Mouse (Mus musculus) embryo, embryonic 10.5 days (tissue): ENCODE data around the gene Zfp454.

Experiments used
- DNase-seq: peaks from one replicate; pipeline ENCODE4 v3.0.0-alpha.2; 2015; ENCODE audit warnings: low spot score

The Zfp454 gene

DNA sequence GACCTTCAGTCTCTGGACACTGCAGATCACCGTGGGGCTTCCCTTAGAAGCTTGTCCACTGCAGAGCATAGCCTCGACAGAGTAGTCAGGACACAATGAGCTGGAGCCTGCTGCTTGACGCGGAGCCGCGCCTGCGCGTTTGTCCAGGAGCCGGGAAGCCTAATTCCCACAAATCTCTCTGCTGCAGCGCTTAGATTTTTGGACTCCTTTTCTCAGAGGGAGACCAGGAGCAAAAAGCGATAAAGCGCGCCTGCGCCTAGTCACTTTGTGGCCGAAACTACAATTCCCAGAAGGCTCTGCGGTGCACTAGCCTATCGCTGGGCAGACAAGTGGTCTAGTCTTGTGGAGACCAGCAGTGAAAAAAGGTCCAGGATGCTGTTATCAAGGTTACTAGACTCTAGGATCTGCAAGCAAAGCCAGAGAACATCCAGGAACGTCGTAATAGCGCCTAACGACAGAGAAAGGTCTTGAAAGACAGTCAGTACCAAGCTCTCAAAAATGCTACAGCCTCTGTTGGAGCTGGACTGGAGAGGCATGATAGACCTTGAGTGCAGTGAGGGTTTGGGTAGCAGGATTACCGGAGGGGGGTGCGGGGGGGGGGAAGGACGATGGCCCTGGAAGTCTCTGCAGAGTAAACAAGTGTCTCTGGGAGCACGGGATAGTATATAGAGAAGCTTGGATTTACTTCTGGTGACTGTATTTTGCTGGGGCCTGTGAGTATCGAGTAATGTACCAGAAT is at the start of gene Zfp454:
TSS of gene Zfp454 (minus strand) at position 262 of the 739 bp plus-strand sequence.
- peak; percentile 98 for DNase-seq

DNA sequence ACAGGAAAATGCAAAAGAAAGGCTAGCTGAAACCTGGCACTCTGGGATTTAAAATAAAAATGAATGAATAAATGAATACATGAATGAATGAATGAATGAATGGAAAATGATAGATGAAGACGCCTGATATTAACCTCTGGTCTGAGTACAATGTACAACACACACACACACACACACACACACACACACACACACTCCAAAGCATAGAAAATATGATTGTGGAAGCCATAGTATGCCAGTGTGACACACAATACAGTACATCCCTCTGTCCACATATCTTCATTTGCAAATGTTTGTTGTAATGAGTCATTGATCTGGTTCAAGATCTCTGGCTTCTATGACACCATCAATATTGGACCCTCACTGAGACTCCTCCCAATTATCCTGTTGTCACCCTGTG is 44.6 kb upstream of the Zfp454 start:
- DNase-seq: no peak

DNA sequence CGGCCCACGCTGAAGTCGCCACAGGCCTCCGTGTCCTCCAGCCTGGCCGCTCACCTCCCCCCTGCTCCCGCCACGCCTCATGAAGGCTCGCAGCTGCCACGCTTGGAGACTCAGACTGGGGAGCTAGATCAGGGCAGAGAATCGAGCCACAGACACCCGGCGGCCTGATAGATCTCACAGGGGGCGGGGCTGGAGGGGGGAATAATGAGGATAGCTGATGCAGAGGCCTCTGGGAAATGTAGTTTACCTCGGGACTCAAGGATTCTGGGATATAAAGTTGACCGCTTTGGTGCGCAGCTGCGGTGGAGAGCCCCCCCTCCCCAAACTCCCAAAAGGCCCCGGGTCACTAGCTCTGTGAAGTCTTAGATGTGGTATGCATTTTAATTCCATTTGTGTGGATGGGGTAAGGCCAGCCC is 44.0 kb upstream of the Zfp454 start, which contains the start of gene Zfp354b:
TSS of gene Zfp354b (minus strand) at position 183 of the 416 bp plus-strand sequence.
- DNase-seq: peak; percentile 97

DNA sequence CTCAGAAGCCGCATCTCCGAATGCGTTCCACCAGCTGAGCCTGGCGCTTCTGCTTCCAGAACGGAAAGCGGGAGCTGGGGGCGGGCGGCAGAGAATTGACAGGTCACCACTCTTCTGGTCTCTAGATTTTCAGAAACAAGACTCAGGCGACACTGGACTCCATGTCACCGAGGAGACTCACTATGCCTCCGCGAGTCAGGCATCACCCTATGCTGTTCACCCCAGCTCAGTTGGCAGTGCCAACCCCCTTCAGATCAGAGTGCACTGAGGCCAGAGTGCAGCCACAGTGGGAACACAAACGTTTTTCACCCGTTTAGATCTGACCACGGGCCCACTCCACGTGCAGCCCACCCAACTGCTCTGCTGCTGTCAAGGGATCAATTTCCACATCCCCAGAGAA is 43.6 kb upstream of the Zfp454 start:
- DNase-seq: no peak

DNA sequence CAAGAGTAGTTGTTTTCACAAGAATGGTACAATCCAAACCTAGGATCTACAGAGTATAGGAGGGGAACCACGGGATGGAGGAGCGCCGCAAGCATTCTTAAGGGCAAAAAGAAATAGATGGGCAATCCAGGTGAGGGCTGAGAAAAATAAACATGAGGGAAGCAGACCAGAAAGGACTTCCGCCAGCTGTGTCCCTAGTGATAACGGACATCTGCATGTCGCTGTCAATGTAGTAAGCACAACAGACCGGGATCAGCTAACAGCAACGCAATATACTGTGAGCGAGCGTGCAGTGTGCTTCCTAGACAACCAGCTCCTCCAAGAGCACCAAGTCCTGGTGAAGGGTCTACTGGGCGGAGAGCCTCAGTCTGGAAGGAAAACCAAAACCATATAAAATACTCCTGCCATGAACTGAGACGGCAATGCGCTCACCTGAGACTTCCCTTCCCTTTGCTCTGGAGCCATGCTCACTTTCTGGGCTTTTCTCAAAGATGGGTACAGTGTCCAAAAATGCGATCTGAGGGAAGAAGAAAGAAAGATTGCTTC is 43.1 kb upstream of the Zfp454 start:
- peak; percentile 29 for DNase-seq

DNA sequence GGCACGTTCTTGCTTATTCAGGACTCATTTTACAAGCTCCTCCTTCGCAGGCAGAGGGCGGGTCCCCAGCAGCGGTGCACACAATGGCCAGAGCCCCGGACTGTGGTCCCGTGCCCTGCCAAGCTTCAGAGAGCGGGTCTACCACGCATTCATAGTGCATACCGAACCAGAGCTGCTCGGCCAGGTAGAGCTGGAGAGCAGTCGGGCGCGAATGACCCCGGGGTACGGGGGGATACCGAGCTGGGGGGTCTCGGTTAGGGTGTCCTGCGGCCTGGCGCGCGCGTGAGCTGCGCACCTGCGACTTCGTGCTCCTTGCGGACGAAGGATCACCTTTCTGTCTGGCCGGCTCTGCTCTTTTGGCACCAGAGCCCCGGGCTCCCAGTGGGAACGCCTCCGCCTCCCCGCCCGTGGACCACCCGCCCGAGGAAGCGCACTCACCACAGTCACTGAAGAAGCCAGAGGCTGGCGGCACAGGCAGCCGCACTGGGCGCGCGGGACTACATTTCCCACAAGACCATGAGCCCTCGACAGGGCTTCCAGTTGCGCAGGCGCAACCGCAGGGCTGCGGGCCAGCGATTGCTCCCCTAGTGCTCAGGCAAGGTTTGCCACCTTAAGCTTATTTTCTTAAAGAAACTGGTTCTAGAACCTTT is 28.3 kb upstream of the Zfp454 start, which contains the start of gene Zfp2:
TSS of gene Zfp2 (minus strand) at position 495 of the 650 bp plus-strand sequence.
- DNase-seq: peak; percentile 94

DNA sequence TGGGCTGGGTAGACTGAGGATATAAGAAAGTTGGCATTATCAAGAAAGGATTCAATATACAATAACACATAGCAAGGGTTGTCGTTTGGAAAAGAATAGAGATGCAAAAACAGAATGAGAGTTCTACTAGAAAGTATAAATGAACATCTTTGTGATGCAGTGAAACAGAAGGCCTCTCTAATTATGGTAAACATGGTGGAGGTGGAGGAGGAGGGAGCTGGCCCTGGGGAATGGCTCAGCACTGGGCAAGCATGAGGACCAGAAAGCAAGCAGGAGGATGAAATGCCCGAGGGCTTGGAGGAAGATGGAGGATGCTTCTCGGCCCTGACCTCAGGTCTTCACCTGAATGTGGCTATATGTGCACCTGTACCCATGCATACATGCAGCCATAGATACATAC is 27.0 kb upstream of the Zfp454 start:
- DNase-seq: no peak

DNA sequence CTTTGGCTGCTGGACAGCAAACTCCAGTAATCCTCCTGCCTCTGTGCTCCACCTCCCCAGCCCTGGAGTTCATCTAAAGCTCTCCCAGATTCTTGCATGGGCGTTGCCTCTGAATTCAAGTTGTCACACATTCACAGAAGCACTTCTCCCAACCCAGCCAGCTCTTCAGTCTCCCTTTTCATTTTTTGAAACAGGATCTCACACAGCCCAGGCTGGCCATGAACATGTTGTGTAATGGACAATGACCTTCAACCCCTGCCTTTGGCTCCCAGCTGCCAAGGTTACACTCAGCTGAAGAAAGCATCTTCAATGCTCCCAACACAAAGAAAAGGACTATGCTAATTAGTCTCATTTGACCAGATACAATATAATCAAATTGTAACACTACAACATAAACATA is 25.9 kb upstream of the Zfp454 start:
- DNase-seq: no peak

DNA sequence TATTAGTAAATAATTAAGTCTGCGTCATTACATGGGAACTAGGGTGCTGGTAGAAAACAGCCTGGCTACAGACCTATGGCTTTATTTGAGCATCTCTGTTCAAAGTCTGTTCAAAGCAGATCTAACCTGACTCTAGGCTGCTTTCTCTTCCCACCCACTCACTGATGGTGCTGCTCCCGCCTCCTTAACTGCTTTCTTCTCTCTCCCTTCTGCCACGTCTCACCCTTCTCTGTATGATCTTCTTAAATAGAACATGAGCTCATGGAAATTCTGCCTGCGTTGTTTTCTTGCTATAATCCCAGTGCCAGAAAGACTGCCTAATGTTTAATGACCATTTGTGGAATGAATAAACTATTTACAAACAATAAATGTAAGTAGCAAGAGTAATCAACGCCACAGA is 20.7 kb upstream of the Zfp454 start:
- DNase-seq: no peak

DNA sequence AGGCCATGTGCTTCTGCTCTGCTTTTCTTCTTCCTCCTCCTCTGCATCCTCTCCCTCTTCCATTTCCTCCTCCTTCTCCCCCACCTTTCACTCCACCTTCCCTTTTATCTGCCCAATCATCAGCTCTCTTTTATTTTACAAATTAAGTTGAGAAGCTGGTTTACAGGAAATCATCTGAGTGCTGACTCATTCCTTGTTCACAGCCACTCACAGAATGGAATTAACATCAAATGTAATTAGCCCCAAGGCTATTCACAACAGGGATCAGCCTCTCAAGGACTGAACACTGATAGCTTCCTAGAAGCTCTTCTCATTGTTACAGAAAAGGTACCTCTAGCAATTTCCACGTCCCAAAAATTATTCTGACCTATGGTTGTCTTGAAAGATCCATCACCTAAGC is 9.9 kb upstream of the Zfp454 start:
- DNase-seq: no peak

DNA sequence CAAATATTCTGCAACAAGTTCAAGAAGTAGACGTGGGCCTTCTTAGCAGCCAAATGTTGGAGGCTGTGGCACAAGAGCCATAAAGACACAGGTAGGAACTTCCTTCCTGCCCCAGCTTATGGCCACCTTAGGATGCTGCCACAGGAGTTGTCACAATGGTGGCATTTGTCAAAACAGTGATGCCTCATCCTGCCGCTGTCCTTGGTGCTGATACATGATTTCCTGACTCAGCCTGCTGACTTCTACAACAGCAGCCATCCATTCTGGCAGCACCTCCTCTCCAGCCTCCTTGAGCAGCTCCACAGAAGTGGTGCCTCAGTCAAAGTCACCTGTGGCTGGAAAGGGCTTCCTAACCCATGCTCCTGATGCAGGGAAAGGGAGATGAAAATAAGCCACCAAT is 5.0 kb upstream of the Zfp454 start:
- DNase-seq: no peak

DNA sequence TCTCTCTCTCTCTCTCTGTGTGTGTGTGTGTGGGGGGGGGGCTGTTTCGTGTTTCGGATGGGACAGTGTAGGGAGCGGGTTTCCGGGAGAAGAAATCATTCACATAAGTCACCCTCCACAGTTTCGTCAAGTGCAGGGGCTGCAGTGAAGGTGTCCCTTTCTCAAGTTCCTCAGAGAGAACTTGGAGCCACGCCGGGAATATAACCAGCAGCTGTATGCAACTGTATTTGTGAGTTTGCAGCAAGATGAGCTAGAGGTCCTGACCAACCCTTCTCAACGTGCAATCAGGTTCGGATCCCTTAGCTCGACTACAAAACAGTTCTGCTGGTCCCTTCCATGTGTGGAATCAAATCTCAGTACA is 538 bp downstream of the Zfp454 start:
- no peak for DNase-seq

DNA sequence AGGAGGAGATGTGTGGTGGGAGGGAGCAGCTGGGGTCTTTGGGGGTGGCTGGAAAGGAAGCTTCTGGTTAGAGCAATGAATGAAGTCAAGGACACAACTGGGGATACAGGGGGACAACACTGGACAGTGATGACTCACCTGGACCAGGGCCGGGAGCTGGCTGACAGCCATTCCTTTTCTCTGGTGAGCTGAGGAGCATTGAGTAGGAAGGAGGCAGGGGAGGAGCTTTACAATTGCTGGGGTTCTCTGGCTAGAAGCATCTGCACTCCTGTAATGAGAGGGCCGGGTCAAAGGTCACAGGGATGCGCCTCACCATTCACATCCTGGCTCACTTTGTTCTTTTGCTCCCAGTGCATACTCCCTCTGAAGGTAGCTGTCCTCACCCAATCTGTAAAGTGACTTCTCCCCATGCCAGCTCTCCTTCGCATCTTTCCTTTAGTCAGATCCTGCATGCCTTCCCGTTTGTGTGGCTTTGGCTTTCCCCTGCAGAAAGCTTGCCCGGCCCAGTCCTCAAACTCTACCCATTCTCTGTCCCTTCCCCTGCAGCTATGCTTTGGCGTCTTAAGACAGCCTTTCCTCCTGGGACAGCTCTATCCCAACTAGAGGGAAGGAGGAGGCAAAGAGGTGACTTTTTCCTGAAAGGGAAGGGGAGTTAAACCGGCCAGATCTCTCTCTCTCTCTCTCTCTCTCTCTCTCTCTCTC is 1.1 kb downstream of the Zfp454 start:
- peak; percentile 28 for DNase-seq

DNA sequence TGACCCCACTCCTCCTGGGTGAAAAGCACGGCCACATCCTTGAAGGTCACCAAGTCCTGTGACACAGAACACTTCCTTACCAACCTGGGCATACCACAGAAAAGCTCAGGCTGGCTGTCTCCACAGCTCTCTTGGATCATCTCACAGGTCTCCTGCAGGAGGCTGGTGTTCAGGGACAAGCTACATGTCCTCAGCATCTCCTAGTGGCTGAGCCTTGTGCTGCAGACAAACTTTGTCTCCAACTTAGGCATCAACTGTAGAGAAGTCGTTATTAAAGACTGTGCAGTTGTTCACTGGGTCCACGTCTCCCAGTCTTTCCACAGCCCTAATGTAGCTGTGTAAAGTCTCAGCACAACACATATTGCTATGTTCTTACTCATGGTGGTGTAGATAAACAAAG is 3.7 kb downstream of the Zfp454 start:
- DNase-seq: no peak

DNA sequence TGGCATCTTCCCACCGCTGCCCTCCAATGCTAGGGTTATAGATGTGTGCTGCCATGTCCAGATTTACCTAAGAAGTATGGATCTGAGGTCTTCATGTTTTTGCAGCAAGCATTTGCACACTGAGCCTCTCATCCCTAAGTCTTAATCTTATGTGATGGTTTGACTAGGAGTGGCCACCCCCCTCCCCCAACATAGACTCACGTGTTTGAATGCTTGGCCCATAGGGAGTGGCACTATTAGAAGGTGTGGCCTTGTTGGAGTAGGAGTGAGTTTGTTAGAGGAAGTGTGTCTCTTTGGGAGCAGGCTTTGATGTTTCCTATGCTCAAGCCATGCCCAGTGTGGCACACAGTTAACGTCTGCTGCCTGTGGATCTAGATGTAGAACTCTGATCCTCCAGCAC is 8.8 kb downstream of the Zfp454 start:
- no peak for DNase-seq

DNA sequence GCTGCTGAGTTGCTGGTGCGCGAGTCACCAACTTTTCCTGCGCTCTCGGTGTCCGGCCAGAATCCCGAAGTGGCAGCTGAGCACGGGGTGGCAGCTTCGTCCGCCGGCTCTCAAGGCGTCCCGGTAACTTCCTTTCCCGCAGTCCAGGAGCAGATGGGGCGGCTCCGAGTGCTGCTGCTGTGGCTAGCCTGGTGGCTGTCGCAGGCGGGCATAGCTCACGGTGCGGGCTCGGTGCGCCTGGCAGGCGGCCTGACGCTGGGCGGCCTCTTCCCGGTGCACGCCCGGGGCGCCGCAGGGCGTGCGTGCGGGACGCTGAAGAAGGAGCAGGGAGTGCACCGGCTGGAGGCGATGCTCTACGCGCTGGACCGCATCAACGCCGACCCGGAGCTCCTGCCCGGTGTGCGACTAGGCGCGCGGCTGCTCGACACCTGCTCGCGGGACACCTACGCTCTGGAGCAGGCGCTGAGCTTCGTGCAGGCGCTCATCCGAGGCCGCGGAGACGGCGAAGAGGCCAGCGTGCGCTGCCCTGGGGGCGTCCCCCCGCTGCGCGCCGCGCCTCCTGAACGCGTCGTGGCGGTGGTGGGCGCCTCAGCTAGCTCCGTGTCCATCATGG is 36.4 kb downstream of the Zfp454 start:
- DNase-seq: peak; percentile 20

DNA sequence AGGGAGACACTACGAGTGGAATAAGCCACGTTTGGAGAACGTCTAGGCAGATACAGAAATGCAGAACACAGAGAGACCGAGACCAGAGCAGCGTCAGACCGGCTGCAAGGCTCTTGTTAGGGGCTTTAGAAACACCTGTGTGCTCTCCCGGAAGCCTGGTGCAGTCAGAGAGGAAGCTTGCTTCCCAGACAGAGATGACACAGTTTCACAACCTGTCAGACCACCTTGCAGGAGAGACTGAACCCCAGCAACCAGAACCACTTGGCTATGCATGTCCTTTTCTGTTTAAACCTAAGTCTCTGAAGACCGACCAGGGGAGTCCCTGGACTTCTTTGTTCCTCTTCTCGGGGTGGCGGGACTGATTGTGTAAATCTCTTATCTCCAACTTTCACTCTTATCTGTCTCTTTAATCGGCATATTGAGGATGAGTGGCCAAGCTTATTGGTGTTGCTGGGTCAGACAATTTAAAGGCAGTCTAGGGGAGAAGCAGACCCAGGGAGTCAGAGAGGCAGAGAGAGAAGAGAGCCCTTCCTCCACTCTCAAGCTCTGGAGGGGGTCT is 37.2 kb downstream of the Zfp454 start, which contains the start of gene Grm6:
TSS of gene Grm6 (plus strand) at position 509 of the 559 bp plus-strand sequence.
- DNase-seq: no peak

DNA sequence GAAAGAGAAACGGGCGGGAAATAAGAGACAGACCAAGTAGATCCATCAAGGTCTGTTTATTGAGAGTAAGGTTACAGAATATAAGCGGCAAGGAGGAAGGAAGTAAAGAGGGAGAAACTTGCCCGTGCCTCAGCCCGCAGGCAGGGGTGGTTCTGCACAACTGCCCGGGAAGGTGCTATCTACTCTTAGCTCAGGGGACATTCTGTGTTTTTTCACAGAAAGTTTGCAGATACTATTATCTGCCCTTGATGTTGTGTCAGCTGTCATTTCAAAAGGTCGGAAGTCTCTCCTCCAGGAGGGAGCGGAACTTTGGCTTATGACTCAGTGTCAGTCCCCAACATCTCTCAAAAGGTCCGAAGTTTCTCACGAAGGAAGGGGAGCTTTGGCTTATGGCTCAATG is 38.1 kb downstream of the Zfp454 start:
- peak; percentile 4 for DNase-seq

DNA sequence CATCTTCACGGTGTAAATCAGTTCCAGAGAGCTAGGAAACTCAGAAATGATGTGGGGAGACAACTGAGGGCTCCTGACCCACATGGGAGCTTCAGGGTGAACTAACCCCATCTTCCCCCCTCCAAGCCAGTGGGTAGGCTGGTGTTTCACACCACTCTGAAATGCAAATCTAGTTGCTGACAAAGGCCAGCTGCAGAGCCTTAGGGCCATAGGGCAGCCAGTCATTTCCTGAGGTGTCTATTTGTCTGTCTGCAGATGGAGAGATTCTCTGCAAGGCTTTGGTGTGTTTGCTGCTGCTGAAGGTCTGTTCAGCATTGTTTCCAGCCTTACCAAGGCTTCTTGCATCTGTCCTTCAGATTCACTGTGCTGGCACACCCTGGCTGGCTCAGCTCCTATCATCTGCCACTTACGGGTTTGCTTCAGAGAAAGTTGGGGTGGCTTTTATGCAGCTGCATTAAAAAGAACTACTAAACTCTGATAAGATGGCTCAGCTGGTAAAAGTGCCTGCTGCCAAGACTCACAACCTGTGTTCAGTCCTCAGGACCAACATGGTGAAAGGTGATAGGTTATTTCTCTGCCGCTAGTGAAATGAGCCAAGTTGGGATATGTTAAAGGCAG is 38.8 kb downstream of the Zfp454 start:
- DNase-seq: no peak

DNA sequence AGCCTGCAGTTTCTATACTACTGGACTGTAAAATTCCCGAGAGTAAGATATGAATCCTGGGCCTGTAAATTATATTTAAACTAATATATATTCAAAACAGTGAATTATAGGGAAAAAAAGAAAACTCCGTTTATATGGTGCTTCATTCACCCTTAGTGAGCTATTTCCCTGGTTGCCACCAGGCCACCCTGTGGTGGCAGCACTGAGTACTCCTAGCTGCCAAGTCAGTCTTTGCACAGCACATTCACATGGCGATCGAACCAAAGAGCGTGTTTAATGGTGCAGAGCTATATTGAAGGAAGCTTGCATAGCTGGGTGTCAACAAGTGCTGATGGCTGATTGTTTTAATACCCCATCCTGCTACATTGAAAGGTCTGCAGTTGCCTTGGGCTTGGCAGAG is 40.4 kb downstream of the Zfp454 start:
- DNase-seq: peak; percentile 6

DNA sequence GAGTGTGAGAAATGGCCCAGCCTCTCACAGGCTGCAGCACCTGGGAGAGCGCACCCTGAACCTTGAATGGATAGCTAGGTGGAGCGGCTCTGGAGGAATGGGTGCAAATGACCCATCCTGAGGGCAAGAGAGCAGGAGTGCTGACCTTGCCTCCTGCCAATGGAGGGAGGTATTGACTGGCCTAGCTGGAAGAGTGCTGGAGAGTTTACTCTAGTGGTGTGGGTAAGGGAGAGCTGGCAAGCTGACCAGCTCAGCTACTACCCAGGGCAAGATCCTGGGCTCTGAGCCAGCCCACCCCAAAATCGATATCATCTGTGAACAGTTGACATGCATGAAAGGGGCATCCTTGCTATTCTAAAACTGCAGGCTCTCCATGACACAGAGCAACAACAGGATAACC is 41.5 kb downstream of the Zfp454 start:
- no peak for DNase-seq
